Mouse (Mus musculus) heart, embryonic 14.5 days (tissue): ENCODE results near the gene Sgsh. TPM values are rescaled to one million over a fixed set of nuclear protein-coding genes. Genes with fewer than 3 reads are reported as not detected.

ENCODE experiments used
- ATAC-seq: fragments of 200-750 bp; cut with Nextera tagmentation; 2 replicates; pipeline ENCODE4 v1.8.0; 2017; ENCODE audit warnings: low read depth, moderate TSS enrichment; ENCODE audit not compliant: insufficient number of reproducible peaks, insufficient read depth, low FRiP score
- H3K27ac ChIP-seq, 2 experiments: fragments of 200-500 bp in 1 of 2; fragments of 300-500 bp in 1 of 2; sonication (generic) in 1 of 2; replicated peaks in 1 of 2; 2 replicates each; pipeline ENCODE4 v1.5.1; 2012 to 2014; ENCODE audit warnings: low read depth in 2 of 2, low read length in 2 of 2, control low read depth in 1 of 2, mild to moderate bottlenecking in 1 of 2, mixed read lengths in 1 of 2; ENCODE audit not compliant: control insufficient read depth in 1 of 2, insufficient read depth in 1 of 2
- H3K27me3 ChIP-seq: fragments of 300-500 bp; sonication (generic); 2 replicates; pipeline ENCODE4 v1.6.1; 2014; ENCODE audit warnings: mild to moderate bottlenecking, low read length, control low read depth; ENCODE audit not compliant: control insufficient read depth, insufficient read depth
- H3K36me3 ChIP-seq: fragments of 300-500 bp; sonication (generic); 2 replicates; pipeline ENCODE4 v1.6.1; 2014; ENCODE audit warnings: mild to moderate bottlenecking, control low read depth, low read length, mixed read lengths; ENCODE audit not compliant: control insufficient read depth, insufficient read depth
- H3K4me1 ChIP-seq, 2 experiments: fragments of 200-500 bp in 1 of 2; fragments of 300-500 bp in 1 of 2; sonication (generic) in 1 of 2; 2 replicates each; pipeline ENCODE4 v1.6.1; 2012 to 2014; ENCODE audit warnings: low read length in 2 of 2, control low read depth in 1 of 2, mixed read lengths in 1 of 2; ENCODE audit not compliant: control insufficient read depth in 2 of 2, insufficient read depth in 2 of 2
- H3K4me2 ChIP-seq: fragments of 300-500 bp; sonication (generic); 2 replicates; pipeline ENCODE4 v1.6.1; 2014; ENCODE audit warnings: mild to moderate bottlenecking, low read length
- H3K4me3 ChIP-seq, 2 experiments: fragments of 200-500 bp in 1 of 2; fragments of 300-500 bp in 1 of 2; sonication (generic) in 1 of 2; 2 replicates each; pipeline ENCODE4 v1.5.1; 2012 to 2014; ENCODE audit warnings: low read length in 2 of 2, mild to moderate bottlenecking in 2 of 2, control low read depth in 1 of 2, low read depth in 1 of 2, moderate library complexity in 1 of 2; ENCODE audit not compliant: control insufficient read depth in 1 of 2, insufficient read depth in 1 of 2
- H3K9ac ChIP-seq: fragments of 300-500 bp; sonication (generic); 2 replicates; pipeline ENCODE4 v1.6.1; 2014; ENCODE audit warnings: mild to moderate bottlenecking, low read length
- H3K9me3 ChIP-seq: fragments of 300-500 bp; sonication (generic); 2 replicates; pipeline ENCODE4 v1.6.1; 2016; ENCODE audit warnings: low read length, control low read depth; ENCODE audit not compliant: control insufficient read depth
- WGBS: fragments of 180-500 bp; shearing (Covaris S2); extraction: QIAGEN DNeasy Blood & Tissue Kit; methylation state at CpG from one replicate; pipeline ENCODE4 v1.1.7; 2014; 5-methylcytosine and 5-hydroxymethylcytosine counted together
- microRNA counts: library from miRNA; unstranded; fragments of <30 nt; microRNA quantifications from one replicate; lab custom pipeline; 2016
- microRNA-seq: library from miRNA; unstranded; fragments of <30 nt; microRNA quantifications from one replicate; pipeline ENCODE4, GENCODE M21; 2016
- polyA plus RNA-seq: library from polyadenylated mRNA; unstranded; fragments of >200 nt; fragmentation: Nextera tagmentation; extraction: Ambion mirVana; gene quantifications from 2 replicates; pipeline ENCODE4 v1.2.1, GENCODE M21; 2014

Sgsh gene
- polyA plus RNA-seq, 1 experiment from 2014 or later = 7.4 TPM

DNA sequence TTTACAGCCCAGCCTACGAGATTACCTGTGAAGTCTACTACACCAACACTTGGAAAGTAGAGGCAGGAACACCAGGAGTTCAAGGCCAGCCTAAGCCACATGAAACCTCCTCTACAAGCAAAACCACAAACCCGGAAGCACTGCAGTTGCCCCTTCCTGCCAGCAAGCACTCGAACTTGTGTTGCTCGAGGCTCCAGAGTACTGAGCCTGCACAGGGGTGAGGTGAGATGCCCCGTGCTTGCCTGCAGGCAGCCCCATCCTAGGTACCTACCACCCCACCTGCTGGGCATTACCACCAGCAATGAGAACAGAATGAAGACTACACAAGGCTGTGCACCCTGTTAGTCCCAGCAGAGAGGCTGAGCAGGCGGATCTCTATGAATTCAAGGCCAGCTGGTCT, 57.3 kb downstream of the Sgsh start:
- peaks cover 5 to 13% of the 10 kb centered on the region in 2 experiments for H3K4me1 ChIP-seq
- H3K9me3 ChIP-seq = no peaks in the 10 kb centered on the region
- WGBS = 79% methylated on average over 6 of the region's 6 CpGs
- H3K9ac ChIP-seq = peak overlapping the region; percentile 96; the same call in 1 of the 2 replicates
- H3K27me3 ChIP-seq = no peaks in the 10 kb centered on the region
- no peak overlapping the region for H3K4me3 ChIP-seq
- peak overlapping the region; percentile 77 for H3K4me2 ChIP-seq
- ATAC-seq = no peak
- 0 out of 4 replicates have a peak overlapping the region, but pooled peaks of 1 of the 2 experiments have one; percentile 10 for H3K27ac ChIP-seq
- peaks cover 54% of the 10 kb centered on the region for H3K36me3 ChIP-seq

MicroRNA genes within 50 kb of the gene (microRNA counts, 519-probe panel; counts per million panel counts)
- 322 counts per million, percentile 70 among the panel's probes with 10 or more counts for microRNA mmu-miR-1932 (lab: Ali Mortazavi, UCI)

Small RNAs within 50 kb of the gene (microRNA-seq; reads per million reads assigned to microRNA genes)
- not detected for gene Mir1932

Other genes with a start within 250 kb of the Sgsh start
- 8.7 and 10.3 TPM in 2 replicates for gene Tbc1d16, start 127.0 kb downstream of the Sgsh start, polyA plus RNA-seq
- 1.8 and 1.9 TPM in 2 replicates for gene Ccdc40, start 127.0 kb downstream of the Sgsh start, polyA plus RNA-seq
- 73.6 and 75.7 TPM in 2 replicates for gene Gaa, start 87.6 kb downstream of the Sgsh start, polyA plus RNA-seq
- 263 and 280 TPM in 2 replicates for gene Eif4a3, start 55.4 kb downstream of the Sgsh start, polyA plus RNA-seq
- gene Card14, start 47.8 kb downstream of the Sgsh start, polyA plus RNA-seq = 0.39 and 0.51 TPM in 2 replicates
- gene Slc26a11, start within 50 bp of the Sgsh start, polyA plus RNA-seq = 10.5 and 11.0 TPM in 2 replicates
- 12.0 and 12.4 TPM in 2 replicates for gene Rnf213, start 37.6 kb upstream of the Sgsh start, polyA plus RNA-seq
- gene Endov, start 135.8 kb upstream of the Sgsh start, polyA plus RNA-seq = 9.0 and 9.1 TPM in 2 replicates
- 0.81 and 0.89 TPM in 2 replicates for gene Nptx1, start 192.2 kb upstream of the Sgsh start, polyA plus RNA-seq
- 11.2 TPM in 2 replicates for gene Rptor, start 247.4 kb upstream of the Sgsh start, polyA plus RNA-seq